Mouse (Mus musculus) left cerebral cortex, postnatal 25 days (tissue): ENCODE measurements around the gene Cntrl. TPM values are rescaled to one million over a fixed set of nuclear protein-coding genes. Genes with fewer than 3 reads are reported as not detected.

Experiments
- DNase-seq, 2 experiments: peaks; one replicate each; pipeline ENCODE4 v3.0.0; 2022; ENCODE audit warnings: low spot score in 2 of 2, mixed read lengths in 1 of 2
- intact Hi-C: fragments of 180-260 bp; cut with DNase I; formaldehyde crosslinking; loops from one replicate; pipeline ENCODE4 v1.15.1; 2025
- total RNA-seq, 2 experiments: library from RNA; stranded (reverse); gene quantifications; 2 replicates each; pipeline ENCODE4 v1.2.3; 2021

The Cntrl gene
- total RNA-seq, 2 experiments from 2014 or later, result 7.1 to 8.6 TPM

DNA sequence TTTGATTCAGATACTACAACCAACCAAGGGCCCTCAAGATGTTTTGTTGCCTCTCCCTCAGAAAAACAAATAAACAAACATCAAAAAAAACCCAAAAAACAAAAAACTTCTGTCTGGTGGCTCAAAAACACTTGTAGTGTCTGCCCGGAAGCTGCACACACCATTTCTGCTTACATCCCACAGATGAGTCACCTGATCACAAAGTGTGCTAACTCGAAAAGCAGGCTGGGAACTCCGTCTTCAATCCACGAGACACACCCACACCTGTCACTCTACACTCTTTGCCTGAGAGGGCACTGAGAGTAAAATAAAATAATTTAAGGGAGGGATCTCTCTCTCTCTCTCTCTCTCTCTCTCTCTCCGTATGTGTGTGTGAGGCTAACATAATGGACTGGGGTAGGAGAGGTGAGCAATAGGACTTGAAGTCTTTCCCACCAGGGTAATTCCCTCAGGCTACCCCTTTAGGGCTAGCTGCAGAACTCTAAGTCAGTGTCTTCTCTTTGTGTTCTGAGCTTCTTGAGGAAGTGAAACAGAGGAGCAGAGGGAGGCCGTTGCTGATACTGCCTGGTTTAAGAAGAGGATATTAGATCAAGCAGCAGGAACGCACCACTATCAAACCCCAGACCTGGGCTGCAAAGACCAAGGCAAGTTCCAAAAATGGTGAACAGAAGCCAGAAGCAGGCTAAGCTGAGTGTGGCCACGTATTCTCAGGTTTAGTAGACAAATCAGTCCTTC is 99.8 kb downstream of the Cntrl start:
- intact Hi-C loops, result loop anchor here (10.0 kb wide), 1 partner anchor 296 kb away; no protein-coding TSS in a partner anchor
- no peak for DNase-seq

DNA sequence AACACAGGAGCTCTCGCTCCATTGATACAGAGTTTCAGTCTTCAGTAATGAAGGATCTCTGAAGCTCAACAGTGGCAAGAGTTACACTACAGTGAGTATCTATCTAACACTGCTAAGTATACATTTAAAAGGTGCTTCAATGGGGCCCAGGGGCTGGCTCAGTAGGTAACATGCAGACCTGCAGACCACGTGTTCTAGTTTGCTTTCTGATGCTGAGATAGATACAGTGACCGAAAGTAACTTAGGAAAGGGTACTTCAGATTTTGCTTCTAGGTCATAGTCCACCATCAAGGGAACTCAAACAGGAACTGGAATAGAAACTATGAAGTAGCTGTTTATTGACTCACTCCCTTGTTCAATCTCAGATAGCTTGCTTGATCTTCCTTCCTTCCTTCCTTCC is 102.4 kb downstream of the Cntrl start:
- no peak for DNase-seq
- intact Hi-C loops, result loop anchor here (5.0 to 10.0 kb wide), 2 partner anchors 136 to 183 kb away; partner anchors contain the start of gene 4930402F06Rik

DNA sequence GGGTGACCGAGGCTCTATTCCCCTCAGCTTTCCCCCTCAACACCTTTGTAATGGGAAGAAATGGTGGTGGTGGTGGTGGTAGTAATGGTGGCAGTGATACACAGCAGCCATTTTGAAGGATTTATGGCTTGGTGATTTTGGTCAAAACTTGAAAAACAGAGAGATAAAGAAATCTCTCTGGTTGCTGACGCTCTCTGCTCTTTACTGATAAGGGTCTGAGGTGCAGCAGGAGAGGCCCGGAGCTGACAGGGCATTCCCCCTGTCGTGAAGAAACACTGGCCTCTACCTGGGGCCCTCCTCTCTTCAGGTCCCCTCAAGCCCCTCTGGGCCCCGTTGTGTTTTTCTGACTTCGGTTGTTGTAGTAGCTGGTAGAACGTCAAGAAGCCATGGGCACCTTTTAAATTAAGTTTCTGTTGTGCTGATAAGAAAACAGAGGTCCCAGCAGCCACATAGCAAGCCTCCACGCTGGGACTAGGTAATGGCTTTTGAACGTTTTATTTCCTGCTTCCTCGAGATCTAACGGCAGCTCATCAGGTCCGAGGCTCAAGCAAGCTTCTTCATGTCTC is 104.1 kb downstream of the Cntrl start:
- intact Hi-C loops, result loop anchor here (5.0 to 10.0 kb wide), 2 partner anchors 134 to 181 kb away; partner anchors contain the start of gene 4930402F06Rik
- no peak for DNase-seq

DNA sequence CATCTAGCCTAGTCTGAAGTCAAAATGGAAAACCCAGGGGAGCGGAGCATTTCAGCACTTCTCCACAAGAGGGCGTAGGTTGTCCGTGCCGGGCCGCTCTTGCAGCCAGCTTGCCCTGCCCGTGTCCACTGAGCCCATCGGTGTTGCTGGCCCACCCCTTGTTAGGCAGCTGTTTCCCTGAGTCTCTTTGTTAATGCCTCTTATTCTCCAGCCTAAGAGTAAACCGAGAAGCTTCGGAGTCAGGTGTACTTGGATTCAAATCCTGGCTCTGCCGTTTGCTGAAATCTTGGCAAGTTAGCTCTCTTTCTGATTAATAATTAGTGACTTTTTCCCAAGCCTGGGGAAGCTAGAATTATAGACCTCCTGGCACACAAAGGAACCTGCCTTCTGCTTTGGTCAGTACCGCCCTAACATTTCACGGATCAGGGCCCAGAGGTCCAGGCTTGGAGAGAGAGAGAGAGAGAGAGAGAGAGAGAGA is 105.6 kb downstream of the Cntrl start:
- peak; percentile 83 to 90 for DNase-seq
- intact Hi-C loops, result loop anchor here (1.0 to 10.0 kb wide), 4 partner anchors 42 to 180 kb away; partner anchors contain the start of genes 4930402F06Rik and Gsn

DNA sequence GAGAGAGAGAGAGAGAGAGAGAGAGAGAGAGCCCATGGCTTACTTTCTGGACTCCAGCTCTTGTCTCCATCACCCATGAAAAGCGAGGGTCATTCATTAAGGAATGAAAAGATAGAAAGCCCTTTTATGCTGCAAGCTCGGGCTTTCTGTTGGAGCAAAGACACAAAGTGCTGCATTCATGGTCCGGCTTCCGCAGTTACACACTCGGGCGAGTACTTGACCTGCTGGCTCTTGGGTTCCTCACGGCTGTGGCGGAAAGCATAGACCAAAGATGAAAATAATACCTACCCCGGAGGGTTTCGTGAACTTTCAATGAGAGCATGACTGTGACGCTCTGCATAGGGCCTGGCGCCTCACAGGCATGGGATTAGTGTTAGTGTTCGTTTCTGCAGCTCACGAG is 106.1 kb downstream of the Cntrl start:
- intact Hi-C loops, result loop anchor here (5.0 to 10.0 kb wide), 2 partner anchors 42 to 179 kb away; partner anchors contain the start of genes 4930402F06Rik and Gsn
- DNase-seq, result peak in 1 of 2 experiments; percentile 26

DNA sequence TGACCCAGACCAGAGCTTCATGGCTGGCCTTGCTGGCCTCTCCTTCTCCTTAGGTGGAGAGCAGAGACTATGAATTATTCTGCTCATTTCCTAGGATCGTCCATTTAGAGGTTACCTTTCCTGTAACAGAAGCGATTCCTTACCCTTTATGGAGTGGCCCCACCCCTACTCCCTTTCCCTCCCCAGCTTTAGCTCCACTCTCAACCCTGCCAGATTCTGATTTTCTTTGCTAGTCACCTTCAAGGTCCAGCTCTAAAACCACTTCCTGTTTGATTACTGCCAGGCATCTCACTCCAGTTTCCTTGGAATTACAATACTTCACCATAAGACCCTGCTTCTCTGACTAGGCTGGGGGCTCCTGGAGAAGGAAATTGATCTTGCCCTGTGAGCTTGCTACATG is 107.4 kb downstream of the Cntrl start:
- no peak for DNase-seq
- intact Hi-C loops, result loop anchor here (5.0 to 10.0 kb wide), 2 partner anchors 41 to 178 kb away; partner anchors contain the start of genes 4930402F06Rik and Gsn

DNA sequence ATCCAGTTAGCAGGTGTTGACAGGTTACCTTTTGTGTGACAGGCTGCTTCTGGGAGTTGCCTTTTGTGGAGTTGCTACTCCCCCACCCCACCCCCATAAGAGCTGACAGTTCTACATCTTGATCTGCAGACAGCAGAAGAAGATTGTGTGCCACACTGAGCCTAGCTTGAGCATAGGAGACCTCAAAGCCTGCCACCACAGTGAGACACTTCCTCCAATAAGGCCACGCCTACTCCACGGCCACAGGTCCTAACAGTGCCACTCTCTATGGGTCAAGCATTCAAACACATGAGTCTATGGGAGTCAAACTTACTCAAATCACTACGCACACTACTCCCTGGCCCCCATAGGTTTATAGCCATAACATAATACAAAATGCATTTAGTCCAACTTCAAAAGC is 109.4 kb downstream of the Cntrl start:
- intact Hi-C loops, result loop anchor here (5.0 to 10.0 kb wide), 2 partner anchors 39 to 176 kb away; partner anchors contain the start of genes 4930402F06Rik and Gsn
- no peak for DNase-seq

DNA sequence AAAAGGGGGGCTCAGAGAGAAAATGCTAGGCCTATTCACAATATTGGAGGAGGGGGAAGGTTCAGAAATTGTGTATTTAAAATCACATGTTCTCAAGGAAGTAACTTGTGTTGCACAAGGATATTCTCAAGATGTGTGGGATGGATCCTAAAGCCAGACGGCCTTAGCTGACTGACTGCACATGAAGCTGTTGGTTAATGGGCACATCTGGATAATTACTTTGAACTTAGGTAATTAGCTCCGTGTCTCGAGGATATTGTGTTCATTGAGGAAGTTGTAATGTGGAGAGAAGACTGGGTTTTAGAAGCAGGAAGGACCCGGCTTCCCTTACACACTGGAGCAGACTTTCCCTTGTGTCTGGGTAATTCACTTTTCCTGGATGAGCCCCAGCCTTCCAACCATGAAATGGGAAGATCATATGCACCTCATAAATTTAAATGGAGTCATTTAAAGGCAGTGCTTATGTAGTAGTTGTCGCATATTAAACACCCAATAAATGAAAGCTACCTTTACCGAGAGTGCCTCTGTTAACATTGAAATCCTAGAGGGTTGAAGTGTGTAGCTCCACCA is 113.6 kb downstream of the Cntrl start:
- intact Hi-C loops, result no loop called here
- no peak for DNase-seq

DNA sequence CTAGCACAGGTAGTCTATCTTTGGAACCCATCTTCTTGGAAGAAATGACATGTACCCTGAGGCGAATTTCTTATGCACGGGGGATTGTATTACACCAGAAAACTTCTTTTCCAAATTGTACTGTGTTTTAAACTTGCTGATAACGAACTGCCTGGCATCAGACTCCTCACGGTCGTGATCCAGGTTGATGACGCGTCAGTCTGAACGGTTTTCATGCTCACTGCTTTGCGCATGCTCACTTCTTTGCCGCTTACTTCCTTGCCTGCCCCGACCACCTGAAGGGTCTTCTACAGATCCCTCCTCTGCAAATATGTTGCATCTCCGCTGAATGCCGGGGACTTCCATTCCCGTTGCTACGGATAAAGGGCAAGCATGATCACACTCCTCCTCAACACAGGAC is 115.0 kb downstream of the Cntrl start:
- intact Hi-C loops, result no loop called here
- no peak for DNase-seq

DNA sequence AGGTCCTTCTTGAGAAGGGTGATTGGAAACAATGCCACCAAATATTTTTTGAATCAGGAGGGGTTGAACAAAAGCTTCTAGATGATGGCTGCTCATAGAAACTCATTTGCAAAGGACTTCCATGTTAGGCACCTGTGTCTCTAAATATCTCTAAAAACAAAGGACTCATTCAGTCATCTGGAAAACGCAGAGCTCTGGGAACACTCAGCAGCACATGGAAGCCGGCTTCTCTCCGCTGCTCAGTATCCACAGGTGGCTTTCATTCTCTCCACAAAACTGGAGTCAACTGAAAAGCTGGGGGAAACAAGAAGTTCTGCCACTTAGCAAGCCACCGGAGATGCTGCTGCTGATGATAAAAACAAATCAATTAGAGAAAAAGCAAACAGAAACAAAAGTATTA is 118.9 kb downstream of the Cntrl start:
- intact Hi-C loops, result no loop called here
- no peak for DNase-seq

Other genes starting within 250 kb of the Cntrl start
- gene Cutal, start 235.1 kb upstream of the Cntrl start, total RNA-seq, result under 1 TPM; 0.25 to 0.41 TPM
- gene Psmd5, start 234.5 kb upstream of the Cntrl start, total RNA-seq, result 10 to 100 TPM; 33.3 to 38.0 TPM
- gene Phf19, start 195.5 kb upstream of the Cntrl start, total RNA-seq, result 1 to 10 TPM; 1.3 to 1.6 TPM
- 1 to 10 TPM in 1 of 2 experiments, under 1 TPM in 1; 0.57 to 2.1 TPM for gene Traf1, start 147.7 kb upstream of the Cntrl start, total RNA-seq
- gene Hc, start 48.1 kb upstream of the Cntrl start, total RNA-seq, result under 1 TPM; 0.09 to 0.23 TPM
- under 1 TPM in 1 of 2 experiments, not detected in 1; 0.41 TPM for gene AI182371, start 7.9 kb upstream of the Cntrl start, total RNA-seq
- 100 to 1,000 TPM; 235 to 237 TPM for gene Rab14, start 91.6 kb downstream of the Cntrl start, total RNA-seq
- 10 to 100 TPM; 63.5 to 75.4 TPM for gene Gsn, start 146.9 kb downstream of the Cntrl start, total RNA-seq
- 1 to 10 TPM; 8.3 to 9.1 TPM for gene Stom, start 227.5 kb downstream of the Cntrl start, total RNA-seq